Mouse (Mus musculus): ENCODE data around the gene Trim17.

Gene Trim17

DNA sequence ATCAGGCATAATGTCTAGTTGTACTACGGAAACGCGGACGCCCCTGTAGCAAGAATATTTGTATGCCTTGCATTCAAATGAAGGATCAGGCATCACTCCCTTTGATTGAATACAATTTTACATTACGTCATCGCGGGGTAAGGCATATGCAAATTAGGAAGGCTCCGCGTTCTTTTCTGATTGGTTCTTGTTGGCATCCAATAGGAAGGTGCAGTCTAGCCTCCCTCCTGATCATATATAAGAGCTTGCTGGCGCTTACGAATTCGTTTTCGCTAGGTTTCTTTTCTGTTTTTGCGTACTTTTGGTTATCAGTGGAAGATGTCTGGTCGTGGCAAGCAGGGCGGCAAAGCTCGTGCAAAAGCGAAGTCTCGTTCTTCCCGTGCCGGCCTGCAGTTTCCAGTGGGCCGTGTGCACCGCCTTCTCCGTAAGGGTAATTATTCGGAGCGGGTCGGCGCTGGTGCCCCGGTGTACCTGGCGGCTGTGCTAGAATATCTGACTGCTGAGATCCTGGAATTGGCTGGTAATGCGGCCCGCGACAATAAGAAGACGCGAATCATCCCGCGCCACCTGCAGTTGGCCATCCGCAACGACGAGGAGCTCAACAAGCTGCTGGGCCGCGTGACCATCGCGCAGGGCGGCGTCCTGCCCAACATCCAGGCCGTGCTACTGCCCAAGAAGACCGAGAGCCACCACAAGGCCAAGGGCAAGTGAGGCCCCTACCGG lies at the start of gene Trim17, which contains the start of gene Hist3h2a:
Gene Trim17, plus strand, starts transcription at position 266 of the 723 bp plus-strand sequence.
Gene Hist3h2a, plus strand, starts transcription at position 266 of the 723 bp plus-strand sequence.
- no peaks in the 10 kb centered on the region for H3K9me3 ChIP-seq (ENCODE audit: low read length)
- peaks cover 29% of the 10 kb centered on the region for H3K4me1 ChIP-seq (replicated peaks; ENCODE audit: low read depth, low read length)
- no peak for TF ChIP-seq CTCF (conservative IDR thresholded peaks at IDR 0.05; ENCODE audit: low read length)
- no peak for TF ChIP-seq POU5F1 (IDR thresholded peaks at IDR 0.05; ENCODE audit: borderline replicate concordance, low read length)
- TF ChIP-seq NANOG (IDR thresholded peaks at IDR 0.05; ENCODE audit: borderline replicate concordance, low read length): no peak
- H3K4me3 ChIP-seq (replicated peaks; ENCODE audit: low read length): peak within 1 kb of the TSS; percentile 84
- peaks cover 20% of the 10 kb centered on the region for H3K36me3 ChIP-seq (ENCODE audit: insufficient read depth, low read length)
- peaks cover 54% of the 10 kb centered on the region for H3K27me3 ChIP-seq (ENCODE audit: insufficient read depth, low read length)

DNA sequence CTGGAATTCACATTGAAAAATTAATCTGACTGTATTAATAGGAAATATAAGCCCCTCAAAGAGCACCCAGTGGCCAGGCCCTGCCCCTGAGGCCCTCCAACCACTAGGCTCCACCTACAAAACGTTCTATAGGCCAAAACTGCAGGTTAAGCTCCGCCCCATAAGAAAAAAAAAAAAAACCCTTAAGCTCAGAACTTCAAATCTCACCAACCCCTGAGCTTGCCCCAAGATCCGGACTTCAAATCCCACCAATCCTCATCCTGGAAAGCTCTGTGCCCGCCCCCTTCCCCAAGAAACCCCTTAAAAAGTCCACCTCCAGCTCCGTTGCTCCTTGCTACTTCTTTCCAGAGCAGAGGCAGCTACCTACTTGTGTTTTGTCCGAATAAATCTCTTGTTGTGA lies 49.6 kb upstream of the Trim17 start:
- peak overlapping the region; percentile 23; the same call in 1 of the 2 replicates for H3K4me3 ChIP-seq (replicated peaks; ENCODE audit: low read length)
- H3K9me3 ChIP-seq (ENCODE audit: low read length): no peaks in the 10 kb centered on the region
- peaks cover 24% of the 10 kb centered on the region for H3K36me3 ChIP-seq (ENCODE audit: insufficient read depth, low read length)
- no peak for TF ChIP-seq NANOG (IDR thresholded peaks at IDR 0.05; ENCODE audit: borderline replicate concordance, low read length)
- TF ChIP-seq CTCF (conservative IDR thresholded peaks at IDR 0.05; ENCODE audit: low read length): no peak
- no peak for TF ChIP-seq POU5F1 (IDR thresholded peaks at IDR 0.05; ENCODE audit: borderline replicate concordance, low read length)
- H3K4me1 ChIP-seq (replicated peaks; ENCODE audit: low read depth, low read length): peaks cover 16% of the 10 kb centered on the region
- peaks cover 4% of the 10 kb centered on the region; the same call in 1 of the 2 replicates for H3K27me3 ChIP-seq (ENCODE audit: insufficient read depth, low read length)

DNA sequence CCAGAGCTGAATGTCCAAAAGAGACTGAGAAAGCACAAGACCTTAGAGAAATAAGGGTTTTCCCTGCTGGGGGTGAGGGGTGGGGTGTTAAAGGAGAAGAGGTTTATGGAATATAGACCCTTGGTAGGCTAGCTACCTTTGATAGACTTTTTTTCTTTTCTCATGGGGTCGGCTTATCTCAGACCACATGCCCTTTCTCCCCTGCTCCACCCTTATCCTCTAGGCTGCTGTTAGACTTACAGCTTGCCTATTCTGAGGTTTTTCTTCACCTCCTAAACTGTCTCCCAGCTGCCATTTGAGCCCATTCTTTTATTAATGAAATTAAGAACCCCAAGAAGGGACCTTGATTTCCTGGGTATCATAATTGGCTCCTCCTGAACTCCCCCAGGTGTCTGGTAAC lies 40.7 kb upstream of the Trim17 start:
- H3K4me1 ChIP-seq (replicated peaks; ENCODE audit: low read depth, low read length): peaks cover 5% of the 10 kb centered on the region; the same call in 1 of the 2 replicates
- H3K4me3 ChIP-seq (replicated peaks; ENCODE audit: low read length): no peak overlapping the region
- peaks cover 6% of the 10 kb centered on the region; the same call in 1 of the 2 replicates for H3K27me3 ChIP-seq (ENCODE audit: insufficient read depth, low read length)
- H3K9me3 ChIP-seq (ENCODE audit: low read length): no peaks in the 10 kb centered on the region
- H3K36me3 ChIP-seq (ENCODE audit: insufficient read depth, low read length): no peaks in the 10 kb centered on the region
- no peak for TF ChIP-seq POU5F1 (IDR thresholded peaks at IDR 0.05; ENCODE audit: borderline replicate concordance, low read length)
- no peak for TF ChIP-seq CTCF (conservative IDR thresholded peaks at IDR 0.05; ENCODE audit: low read length)
- TF ChIP-seq NANOG (IDR thresholded peaks at IDR 0.05; ENCODE audit: borderline replicate concordance, low read length): no peak

DNA sequence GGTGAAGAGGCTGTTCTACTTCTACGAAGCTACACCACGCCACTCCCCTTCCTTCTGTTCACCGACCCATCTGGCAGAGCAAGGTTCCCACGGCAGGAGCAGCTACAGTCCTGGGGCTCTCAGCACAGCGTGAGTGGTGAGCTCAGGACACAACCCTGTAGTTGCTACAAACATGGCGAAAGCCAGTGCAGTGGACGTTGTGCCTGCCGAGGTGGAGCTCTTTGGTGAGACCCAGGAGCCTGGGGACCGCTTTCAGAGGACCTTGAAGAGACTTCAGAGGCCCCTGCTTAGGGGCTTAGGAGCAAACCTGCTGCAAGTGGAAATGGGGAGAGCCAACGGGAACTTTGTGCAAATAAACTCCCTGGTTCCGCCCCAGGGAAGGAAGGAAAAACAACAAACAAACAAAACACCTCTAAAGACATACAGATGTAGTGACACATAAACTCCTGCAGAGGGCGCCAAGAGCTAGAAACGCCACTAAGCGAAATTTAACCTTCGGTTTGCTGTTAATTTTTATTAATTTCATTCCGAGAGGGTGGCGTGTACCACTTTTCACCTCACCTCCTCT lies 39.9 kb upstream of the Trim17 start:
- TF ChIP-seq POU5F1 (IDR thresholded peaks at IDR 0.05; ENCODE audit: borderline replicate concordance, low read length): no peak
- TF ChIP-seq CTCF (conservative IDR thresholded peaks at IDR 0.05; ENCODE audit: low read length): peak; percentile 71
- peaks cover 5% of the 10 kb centered on the region; the same call in 1 of the 2 replicates for H3K4me1 ChIP-seq (replicated peaks; ENCODE audit: low read depth, low read length)
- no peaks in the 10 kb centered on the region for H3K9me3 ChIP-seq (ENCODE audit: low read length)
- H3K27me3 ChIP-seq (ENCODE audit: insufficient read depth, low read length): 0 out of 2 replicates have a peak, but pooled peaks cover 2% of the 10 kb centered on the region
- no peak overlapping the region; the same call in 1 of the 2 replicates for H3K4me3 ChIP-seq (replicated peaks; ENCODE audit: low read length)
- H3K36me3 ChIP-seq (ENCODE audit: insufficient read depth, low read length): no peaks in the 10 kb centered on the region

DNA sequence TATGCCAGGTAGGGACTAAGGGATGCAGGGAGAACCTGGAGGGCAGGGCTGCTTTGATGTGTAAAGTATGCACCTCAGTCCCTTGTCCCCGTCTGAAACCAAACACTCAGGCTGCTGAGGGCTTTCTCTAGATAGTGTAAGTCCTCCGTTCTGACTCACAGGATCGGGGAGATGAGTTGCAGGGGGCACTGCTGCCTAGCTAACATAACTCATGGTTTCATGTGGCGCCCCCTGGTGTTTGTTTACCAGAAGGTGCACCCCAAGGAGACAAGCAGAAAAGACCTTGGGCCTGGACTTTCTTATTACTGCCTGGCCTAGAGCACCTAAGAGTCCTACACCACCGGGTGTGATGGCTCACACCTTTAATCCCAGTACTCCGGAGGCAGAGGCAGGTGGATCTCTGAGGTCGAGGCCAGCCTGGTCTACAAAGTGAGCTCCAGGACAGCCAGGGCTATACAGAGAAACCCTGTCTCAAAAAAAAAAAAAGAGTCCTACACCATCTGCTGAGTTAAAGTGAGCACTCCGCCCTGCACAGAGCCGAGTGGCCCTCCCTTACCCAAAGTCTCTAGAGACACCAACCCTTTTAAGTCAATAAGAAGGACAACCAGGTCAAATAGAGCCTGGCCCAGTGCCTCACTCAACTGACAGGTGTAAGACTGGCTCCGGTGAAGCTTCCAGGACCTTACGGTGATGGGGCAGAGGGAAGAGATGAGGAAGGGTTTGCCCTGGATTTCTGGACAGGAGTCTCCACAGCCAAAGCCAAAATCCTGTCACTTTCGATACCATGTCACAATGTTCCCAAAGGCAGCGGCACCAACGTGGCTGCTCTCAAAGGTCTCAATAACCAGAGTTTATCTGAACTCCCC lies 37.4 kb upstream of the Trim17 start:
- Histone ChIP-seq H3K27me3 (ENCODE audit: insufficient read depth, low read length) (0 out of 2 replicates have a peak, but pooled peaks cover 7% of the 10 kb centered on the region), H3K9me3 (ENCODE audit: low read length) (no peaks in the 10 kb centered on the region), H3K4me3 (replicated peaks; ENCODE audit: low read length) (no peak overlapping the region), H3K36me3 (ENCODE audit: insufficient read depth, low read length) (no peaks in the 10 kb centered on the region), H3K4me1 (replicated peaks; ENCODE audit: low read depth, low read length) (peaks cover 5% of the 10 kb centered on the region; the same call in 1 of the 2 replicates)
- no peak for TF ChIP-seq POU5F1 (IDR thresholded peaks at IDR 0.05; ENCODE audit: borderline replicate concordance, low read length)
- peak; percentile 81 for TF ChIP-seq CTCF (conservative IDR thresholded peaks at IDR 0.05; ENCODE audit: low read length)

DNA sequence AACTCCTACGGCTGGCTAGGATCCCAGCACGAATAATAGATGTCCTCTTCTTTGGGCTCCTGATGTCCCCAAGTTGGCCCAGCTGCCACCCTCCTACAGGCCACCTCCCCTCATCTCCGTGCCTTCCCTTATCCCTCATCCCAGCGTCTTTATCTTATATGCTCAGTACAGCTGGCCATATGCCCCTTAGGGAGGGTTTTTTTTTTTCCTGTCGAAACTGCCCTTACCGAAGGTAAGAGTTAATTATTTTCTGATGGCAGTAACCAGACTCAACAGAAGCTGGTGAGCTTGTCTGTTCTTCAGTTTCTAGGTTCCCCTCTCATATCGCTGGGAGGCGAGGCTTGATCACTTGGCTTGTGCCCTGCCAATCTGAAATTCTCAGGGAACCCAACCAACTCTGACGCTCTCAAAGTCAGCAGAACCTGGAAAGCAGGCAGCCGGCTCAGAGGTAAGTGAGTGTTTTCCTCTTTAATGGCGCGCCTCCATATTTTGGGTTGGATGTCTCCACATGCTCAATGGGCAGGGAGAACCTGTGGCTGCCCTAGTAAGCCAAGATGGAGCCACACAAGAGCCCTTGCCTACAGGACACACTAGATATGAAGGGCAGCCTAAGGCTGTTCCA lies 36.6 kb upstream of the Trim17 start, which contains the start of gene Btnl10:
Gene Btnl10, plus strand, starts transcription at position 164 of the 622 bp plus-strand sequence.
- TF ChIP-seq CTCF (conservative IDR thresholded peaks at IDR 0.05; ENCODE audit: low read length) (no peak), POU5F1 (IDR thresholded peaks at IDR 0.05; ENCODE audit: borderline replicate concordance, low read length) (no peak), NANOG (IDR thresholded peaks at IDR 0.05; ENCODE audit: borderline replicate concordance, low read length) (no peak)
- H3K9me3 ChIP-seq (ENCODE audit: low read length): no peaks in the 10 kb centered on the region
- no peak within 1 kb of the TSS for H3K4me3 ChIP-seq (replicated peaks; ENCODE audit: low read length)
- H3K36me3 ChIP-seq (ENCODE audit: insufficient read depth, low read length): no peaks in the 10 kb centered on the region
- H3K4me1 ChIP-seq (replicated peaks; ENCODE audit: low read depth, low read length): peaks cover 5% of the 10 kb centered on the region; the same call in 1 of the 2 replicates
- peaks cover 9% of the 10 kb centered on the region; the same call in 1 of the 2 replicates for H3K27me3 ChIP-seq (ENCODE audit: insufficient read depth, low read length)

DNA sequence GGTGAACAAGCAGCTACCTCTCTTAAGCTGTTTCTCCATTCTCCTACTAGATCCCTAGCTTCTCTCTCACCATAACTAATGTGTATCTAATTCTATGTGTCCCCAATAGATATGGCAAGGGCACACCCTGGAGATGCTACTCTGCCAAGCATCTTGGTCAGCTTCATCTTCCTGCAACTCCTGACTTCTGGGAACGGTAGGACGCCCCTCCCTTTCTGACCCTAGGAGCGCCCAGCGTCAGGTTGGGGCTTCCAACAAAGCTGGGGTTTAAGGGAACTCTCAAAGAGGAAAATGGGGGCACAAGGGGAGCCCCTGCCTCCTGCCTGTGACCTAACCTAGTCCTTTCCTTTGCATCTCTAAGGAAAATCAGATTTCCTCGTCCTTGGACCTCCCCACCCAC lies 35.7 kb upstream of the Trim17 start:
- no peak for TF ChIP-seq NANOG (IDR thresholded peaks at IDR 0.05; ENCODE audit: borderline replicate concordance, low read length)
- no peak for TF ChIP-seq POU5F1 (IDR thresholded peaks at IDR 0.05; ENCODE audit: borderline replicate concordance, low read length)
- TF ChIP-seq CTCF (conservative IDR thresholded peaks at IDR 0.05; ENCODE audit: low read length): no peak
- Histone ChIP-seq H3K36me3 (ENCODE audit: insufficient read depth, low read length) (no peaks in the 10 kb centered on the region), H3K9me3 (ENCODE audit: low read length) (no peaks in the 10 kb centered on the region), H3K4me3 (replicated peaks; ENCODE audit: low read length) (no peak overlapping the region), H3K4me1 (replicated peaks; ENCODE audit: low read depth, low read length) (peaks cover 5% of the 10 kb centered on the region; the same call in 1 of the 2 replicates), H3K27me3 (ENCODE audit: insufficient read depth, low read length) (peaks cover 18% of the 10 kb centered on the region; the same call in 1 of the 2 replicates)

Data from E14TG2a.4 (cell line).